Mouse (Mus musculus) limb, embryonic 14.5 days (tissue): ENCODE data around the gene Pak7. TPM values are rescaled to one million over a fixed set of nuclear protein-coding genes. Genes with fewer than 3 reads are reported as not detected.
"Not testable (repeated sequence)": the region's sequence is repeated elsewhere in the genome, so short reads cannot be mapped to it uniquely, and the experiment has no call there.

Experiments used
- ATAC-seq: fragments of 200-750 bp; cut with Nextera tagmentation; 2 replicates; pipeline ENCODE4 v1.8.0; 2017; ENCODE audit warnings: low read depth, moderate number of reproducible peaks, moderate TSS enrichment; ENCODE audit not compliant: low FRiP score
- DNase-seq: peaks from one replicate; pipeline ENCODE4 v3.0.0-alpha.2; 2015; ENCODE audit warnings: low spot score
- H3K27ac ChIP-seq: fragments of 300-500 bp; sonication (generic); replicated peaks from 2 replicates; pipeline ENCODE4 v1.5.1; 2014; ENCODE audit warnings: low read depth, mild to moderate bottlenecking, low read length, moderate library complexity, mixed read lengths
- H3K27me3 ChIP-seq: fragments of 300-500 bp; sonication (generic); 2 replicates; pipeline ENCODE4 v1.6.1; 2014; ENCODE audit warnings: low read length, mixed read lengths; ENCODE audit not compliant: control insufficient read depth, insufficient read depth
- H3K36me3 ChIP-seq: fragments of 300-500 bp; sonication (generic); 2 replicates; pipeline ENCODE4 v1.6.1; 2014; ENCODE audit warnings: mild to moderate bottlenecking, low read length, moderate library complexity, mixed read lengths; ENCODE audit not compliant: control insufficient read depth, insufficient read depth
- H3K4me1 ChIP-seq: fragments of 300-500 bp; sonication (generic); 2 replicates; pipeline ENCODE4 v1.6.1; 2014; ENCODE audit warnings: antibody characterized with exemption, low read length, mixed read lengths; ENCODE audit not compliant: control insufficient read depth, insufficient read depth
- H3K4me2 ChIP-seq: fragments of 300-500 bp; sonication (generic); replicated peaks from 2 replicates; pipeline ENCODE4 v1.6.1; 2014; ENCODE audit warnings: low read depth, mild to moderate bottlenecking, low read length, moderate library complexity; ENCODE audit not compliant: severe bottlenecking
- H3K4me3 ChIP-seq: fragments of 300-500 bp; sonication (generic); replicated peaks from 2 replicates; pipeline ENCODE4 v1.5.1; 2014; ENCODE audit warnings: low read length
- H3K9ac ChIP-seq: fragments of 300-500 bp; sonication (generic); 2 replicates; pipeline ENCODE4 v1.6.1; 2014; ENCODE audit warnings: mild to moderate bottlenecking, low read depth, low read length, moderate library complexity; ENCODE audit not compliant: severe bottlenecking
- H3K9me3 ChIP-seq: fragments of 300-500 bp; sonication (generic); 2 replicates; pipeline ENCODE4 v1.6.1; 2016; ENCODE audit warnings: low read length; ENCODE audit not compliant: control insufficient read depth
- POLR2A ChIP-seq: fragments of 200-500 bp; IDR thresholded peaks from 2 replicates; pipeline ENCODE4 v1.8.0; 2012; ENCODE audit warnings: inconsistent platforms, mild to moderate bottlenecking, moderate library complexity, borderline replicate concordance; ENCODE audit not compliant: insufficient read depth, insufficient read length; ENCODE audit errors: extremely low read depth
- WGBS: fragments of 180-500 bp; shearing (Covaris S2); extraction: QIAGEN DNeasy Blood & Tissue Kit; methylation state at CpG from one replicate; pipeline ENCODE4 v1.1.7; 2014; 5-methylcytosine and 5-hydroxymethylcytosine counted together
- polyA plus RNA-seq, 2 experiments: library from polyadenylated mRNA; depleted of rRNA in 1 of 2; stranded (reverse) in 1 of 2; unstranded in 1 of 2; fragments of >200 nt; fragmentation: Nextera tagmentation in 1 of 2; extraction: Ambion mirVana in 1 of 2; gene quantifications; 2 replicates each; pipeline versions ENCODE4 v1.2.1 to v1.2.3; 2012 to 2014

The Pak7 gene
- polyA plus RNA-seq, 2 experiments, result 0.65 to 0.95 TPM

- H3K4me3 ChIP-seq, result no peak overlapping the region
- no peaks in the 10 kb centered on the region for H3K4me1 ChIP-seq
- WGBS, result 75% methylated on average over 1 of the region's 1 CpGs
- no peaks in the 10 kb centered on the region for H3K9me3 ChIP-seq
- no peak overlapping the region for H3K27ac ChIP-seq
- H3K36me3 ChIP-seq, result no peaks in the 10 kb centered on the region
- no peak overlapping the region for H3K4me2 ChIP-seq
- no peak for TF ChIP-seq POLR2A
- no peaks in the 10 kb centered on the region for H3K27me3 ChIP-seq
- no peak overlapping the region for H3K9ac ChIP-seq
- DNase-seq (no peak), ATAC-seq (no peak)
Observed at GRCm38 (mm10) chr2:136297371-136297770, 90.4 kb downstream of the Pak7 start.

- no peak for ATAC-seq
- Histone ChIP-seq H3K27ac (no peak overlapping the region), H3K4me3 (no peak overlapping the region), H3K9ac (no peak overlapping the region), H3K36me3 (no peaks in the 10 kb centered on the region), H3K9me3 (no peaks in the 10 kb centered on the region), H3K4me2 (no peak overlapping the region), H3K4me1 (no peaks in the 10 kb centered on the region), H3K27me3 (no peaks in the 10 kb centered on the region)
- DNase-seq, result no peak
- WGBS, result 74% methylated on average over 1 of the region's 1 CpGs
- no peak for TF ChIP-seq POLR2A
Observed at GRCm38 (mm10) chr2:136282043-136282442, 105.7 kb downstream of the Pak7 start.

- not testable (repeated sequence) for DNase-seq, H3K27ac ChIP-seq, H3K27me3 ChIP-seq, H3K4me1 ChIP-seq, H3K4me3 ChIP-seq, ATAC-seq, H3K36me3 ChIP-seq, H3K4me2 ChIP-seq, H3K9ac ChIP-seq, H3K9me3 ChIP-seq
- WGBS, result 86% methylated on average over 4 of the region's 4 CpGs
Observed at GRCm38 (mm10) chr2:136241960-136242359, 145.8 kb downstream of the Pak7 start.

- Histone ChIP-seq H3K4me2 (no peak overlapping the region), H3K36me3 (no peaks in the 10 kb centered on the region), H3K9ac (no peak overlapping the region), H3K4me1 (no peaks in the 10 kb centered on the region), H3K9me3 (no peaks in the 10 kb centered on the region), H3K27me3 (no peaks in the 10 kb centered on the region), H3K4me3 (no peak overlapping the region), H3K27ac (no peak overlapping the region)
- DNase-seq (no peak), ATAC-seq (no peak)
- 89% methylated on average over 8 of the region's 8 CpGs for WGBS
- no peak for TF ChIP-seq POLR2A
Observed at GRCm38 (mm10) chr2:136231228-136231627, 156.5 kb downstream of the Pak7 start.

GRCm38 (mm10) chr2:136204034-136204433, 183.7 kb downstream of the Pak7 start:
- Histone ChIP-seq H3K4me1 (no peaks in the 10 kb centered on the region), H3K9ac (no peak overlapping the region), H3K27me3 (no peaks in the 10 kb centered on the region), H3K4me3 (no peak overlapping the region), H3K27ac (no peak overlapping the region), H3K36me3 (no peaks in the 10 kb centered on the region), H3K4me2 (no peak overlapping the region), H3K9me3 (no peaks in the 10 kb centered on the region)
- ATAC-seq (no peak), DNase-seq (no peak)
- WGBS, result 80% methylated on average over 4 of the region's 4 CpGs
- TF ChIP-seq POLR2A, result no peak

GRCm38 (mm10) chr2:136175030-136175429, 212.7 kb downstream of the Pak7 start:
- no peak overlapping the region for H3K27ac ChIP-seq
- no peaks in the 10 kb centered on the region for H3K9me3 ChIP-seq
- DNase-seq (no peak), ATAC-seq (no peak)
- no peaks in the 10 kb centered on the region for H3K27me3 ChIP-seq
- H3K4me3 ChIP-seq, result no peak overlapping the region
- WGBS, result 84% methylated on average over 3 of the region's 3 CpGs
- no peak overlapping the region for H3K4me2 ChIP-seq
- no peaks in the 10 kb centered on the region for H3K36me3 ChIP-seq
- no peaks in the 10 kb centered on the region for H3K4me1 ChIP-seq
- TF ChIP-seq POLR2A, result no peak
- no peak overlapping the region for H3K9ac ChIP-seq
